Mouse (Mus musculus) B cell, adult 62 days (primary cell): ENCODE measurements around the gene Aff2. TPM values are rescaled to one million over a fixed set of nuclear protein-coding genes. Genes with fewer than 3 reads are reported as not detected.

Experiments used
- total RNA-seq: library from RNA; stranded (reverse); gene quantifications from 4 replicates; pipeline ENCODE4 v1.2.4, GENCODE M21; 2023

Aff2 gene
- not detected in 4 replicates for total RNA-seq

DNA sequence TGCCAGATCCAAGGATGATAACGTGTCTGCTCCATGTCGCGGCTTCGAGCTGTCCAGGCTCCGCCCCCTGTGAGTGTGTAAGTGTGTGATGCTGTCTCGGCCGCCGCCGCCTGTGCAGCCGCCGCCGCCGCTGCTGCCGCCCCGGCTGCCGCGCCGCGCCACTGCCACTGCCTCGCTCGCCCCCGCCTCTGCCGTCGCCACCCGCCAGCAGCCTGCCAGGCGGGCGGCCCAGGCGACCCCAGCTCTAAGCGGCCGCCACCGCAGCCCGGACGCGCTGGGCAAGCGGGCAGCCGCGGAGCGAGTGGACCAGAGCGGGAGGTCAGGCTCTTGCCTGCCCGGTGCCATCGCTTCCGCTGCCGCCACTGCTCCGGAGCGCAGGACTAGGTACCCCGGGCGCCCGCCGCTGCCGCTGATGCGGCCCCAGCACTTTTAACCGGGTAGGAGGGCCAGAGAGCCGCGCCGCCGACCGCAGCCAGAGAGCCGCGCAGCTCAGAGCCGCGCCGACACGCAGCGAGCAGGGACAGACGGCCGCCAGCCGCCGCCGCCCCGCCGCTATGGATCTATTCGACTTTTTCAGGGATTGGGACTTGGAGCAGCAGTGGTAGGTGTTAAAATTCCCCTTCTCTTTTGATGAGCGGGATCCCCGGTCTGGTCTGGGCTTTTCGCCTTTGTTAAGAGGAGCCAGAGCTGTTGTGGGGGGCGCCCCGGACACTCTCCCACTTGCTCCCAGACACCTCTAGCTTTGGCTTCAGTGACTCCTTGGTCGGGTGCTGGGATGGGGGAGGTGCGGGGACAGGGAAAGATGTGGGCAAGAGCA, at the start of gene Aff2:
Gene Aff2, plus strand, starts transcription at position 57 of the 817 bp plus-strand sequence.

